Mouse (Mus musculus): Measurements from ENCODE around the gene Pdzd2. TPM values are rescaled to one million over a fixed set of nuclear protein-coding genes. Genes with fewer than 3 reads are reported as not detected.

The Pdzd2 gene
- polyA plus RNA-seq, 1 experiment from 2014 or later, result 14.5 TPM

DNA sequence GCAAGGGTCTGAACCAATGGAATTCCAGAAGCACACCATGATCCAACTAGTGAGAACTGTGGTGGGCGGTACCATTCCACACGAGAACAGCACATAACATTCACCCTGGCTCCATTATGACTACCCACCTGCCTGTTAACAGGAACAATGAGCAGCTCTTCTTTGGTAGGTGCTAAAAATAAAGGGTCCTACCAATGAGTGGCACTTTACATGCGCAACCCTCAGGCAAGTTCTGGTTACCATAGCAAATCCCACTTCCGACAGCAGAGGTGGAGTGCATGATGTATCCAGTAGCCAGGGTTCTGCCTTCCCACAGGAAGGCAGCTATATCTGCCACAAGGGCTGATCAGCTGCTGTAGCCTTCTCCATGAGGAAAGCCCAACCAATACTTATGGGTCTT lies 11.3 kb downstream of the Pdzd2 start:
- Histone ChIP-seq H3K27ac (replicated peaks) (no peak overlapping the region), H3K9ac (no peak overlapping the region), H3K9me3 (no peaks in the 10 kb centered on the region), H3K4me3 (no peak overlapping the region), H3K4me2 (no peak overlapping the region), H3K27me3 (replicated peaks) (no peaks in the 10 kb centered on the region), H3K36me3 (no peaks in the 10 kb centered on the region), H3K4me1 (peaks cover 41% of the 10 kb centered on the region)
- ATAC-seq (ENCODE audit: extremely low read depth, insufficient number of reproducible peaks, low FRiP score, low TSS enrichment), result no peak
- 62% methylated on average over 4 of the region's 4 CpGs for WGBS

- no peak overlapping the region for H3K4me2 ChIP-seq
- 0 out of 2 replicates have a peak overlapping the region, but pooled peaks have one; percentile 41 for H3K27ac ChIP-seq (replicated peaks)
- no peak for ATAC-seq (ENCODE audit: extremely low read depth, insufficient number of reproducible peaks, low FRiP score, low TSS enrichment)
- WGBS, result 30% methylated on average over 5 of the region's 5 CpGs
- H3K27me3 ChIP-seq (replicated peaks), result no peaks in the 10 kb centered on the region
- no peak overlapping the region for H3K9ac ChIP-seq
- no peak overlapping the region for H3K4me3 ChIP-seq
- peaks cover 35% of the 10 kb centered on the region for H3K4me1 ChIP-seq
- no peaks in the 10 kb centered on the region for H3K9me3 ChIP-seq
- peaks cover 7% of the 10 kb centered on the region for H3K36me3 ChIP-seq
Observed at GRCm38 (mm10) chr15:12725256-12725655, 14.5 kb downstream of the Pdzd2 start.

- no peaks in the 10 kb centered on the region for H3K27me3 ChIP-seq (replicated peaks)
- H3K9ac ChIP-seq, result no peak overlapping the region
- no peak overlapping the region for H3K27ac ChIP-seq (replicated peaks)
- peaks cover 45% of the 10 kb centered on the region for H3K4me1 ChIP-seq
- WGBS, result 62% methylated on average over 6 of the region's 6 CpGs
- H3K36me3 ChIP-seq, result peaks cover 7% of the 10 kb centered on the region
- H3K9me3 ChIP-seq, result no peaks in the 10 kb centered on the region
- no peak overlapping the region for H3K4me3 ChIP-seq
- no peak overlapping the region for H3K4me2 ChIP-seq
- ATAC-seq (ENCODE audit: extremely low read depth, insufficient number of reproducible peaks, low FRiP score, low TSS enrichment), result no peak
Observed at GRCm38 (mm10) chr15:12721684-12722500, 17.8 kb downstream of the Pdzd2 start.

- H3K27me3 ChIP-seq (replicated peaks), result no peaks in the 10 kb centered on the region
- H3K36me3 ChIP-seq, result peaks cover 7% of the 10 kb centered on the region
- H3K9ac ChIP-seq, result no peak overlapping the region
- H3K4me1 ChIP-seq, result peaks cover 46% of the 10 kb centered on the region
- no peaks in the 10 kb centered on the region for H3K9me3 ChIP-seq
- no peak for ATAC-seq (ENCODE audit: extremely low read depth, insufficient number of reproducible peaks, low FRiP score, low TSS enrichment)
- H3K4me2 ChIP-seq, result no peak overlapping the region
- H3K4me3 ChIP-seq, result no peak overlapping the region
- WGBS, result 71% methylated on average over 14 of the region's 14 CpGs
- H3K27ac ChIP-seq (replicated peaks), result no peak overlapping the region
Observed at GRCm38 (mm10) chr15:12718819-12719218, 20.9 kb downstream of the Pdzd2 start.

- no peak for ATAC-seq (ENCODE audit: extremely low read depth, insufficient number of reproducible peaks, low FRiP score, low TSS enrichment)
- H3K4me3 ChIP-seq, result no peak overlapping the region
- WGBS, result 83% methylated on average over 3 of the region's 3 CpGs
- H3K4me1 ChIP-seq, result peaks cover 44% of the 10 kb centered on the region
- H3K27ac ChIP-seq (replicated peaks), result no peak overlapping the region
- no peak overlapping the region for H3K9ac ChIP-seq
- no peaks in the 10 kb centered on the region for H3K9me3 ChIP-seq
- no peaks in the 10 kb centered on the region for H3K27me3 ChIP-seq (replicated peaks)
- H3K36me3 ChIP-seq, result peaks cover 7% of the 10 kb centered on the region
- no peak overlapping the region for H3K4me2 ChIP-seq
Observed at GRCm38 (mm10) chr15:12717410-12717809, 22.3 kb downstream of the Pdzd2 start.

GRCm38 (mm10) chr15:12716881-12717280 lies 22.8 kb downstream of the Pdzd2 start:
- H3K4me1 ChIP-seq, result peaks cover 39% of the 10 kb centered on the region
- no peak overlapping the region for H3K27ac ChIP-seq (replicated peaks)
- no peaks in the 10 kb centered on the region for H3K9me3 ChIP-seq
- H3K27me3 ChIP-seq (replicated peaks), result no peaks in the 10 kb centered on the region
- 75% methylated on average over 8 of the region's 8 CpGs for WGBS
- ATAC-seq (ENCODE audit: extremely low read depth, insufficient number of reproducible peaks, low FRiP score, low TSS enrichment), result no peak
- H3K4me2 ChIP-seq, result no peak overlapping the region
- peaks cover 7% of the 10 kb centered on the region for H3K36me3 ChIP-seq
- no peak overlapping the region for H3K4me3 ChIP-seq
- H3K9ac ChIP-seq, result no peak overlapping the region

DNA sequence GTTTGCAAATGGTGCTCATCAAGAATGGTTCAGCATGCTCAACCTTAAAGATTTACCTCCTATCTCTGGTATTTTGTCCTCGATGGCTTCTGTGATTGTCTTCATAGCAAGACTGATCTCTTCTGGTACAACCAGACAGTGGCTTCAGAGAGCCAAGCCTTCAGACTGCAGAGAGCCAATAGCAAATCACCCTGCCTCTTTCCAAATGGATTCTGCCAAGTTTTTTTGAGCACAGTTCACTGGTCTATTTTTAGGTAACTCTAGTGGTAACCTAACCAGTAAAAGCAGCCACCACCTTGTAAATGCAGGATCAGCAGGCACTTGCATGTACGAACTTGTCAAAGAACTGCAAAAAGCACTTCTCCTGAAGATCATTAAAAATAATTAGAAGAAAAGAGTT lies 25.4 kb downstream of the Pdzd2 start:
- 39% methylated on average over 2 of the region's 2 CpGs for WGBS
- no peak for ATAC-seq (ENCODE audit: extremely low read depth, insufficient number of reproducible peaks, low FRiP score, low TSS enrichment)
- Histone ChIP-seq H3K36me3 (peaks cover 11% of the 10 kb centered on the region), H3K27me3 (replicated peaks) (no peaks in the 10 kb centered on the region), H3K4me2 (0 out of 2 replicates have a peak overlapping the region, but pooled peaks have one; percentile 13), H3K4me3 (no peak overlapping the region), H3K9ac (no peak overlapping the region), H3K27ac (replicated peaks) (peak overlapping the region; percentile 73), H3K9me3 (0 out of 2 replicates have a peak, but pooled peaks cover 3% of the 10 kb centered on the region), H3K4me1 (peaks cover 35% of the 10 kb centered on the region)

- Histone ChIP-seq H3K36me3 (peaks cover 11% of the 10 kb centered on the region), H3K27me3 (replicated peaks) (no peaks in the 10 kb centered on the region), H3K9me3 (0 out of 2 replicates have a peak, but pooled peaks cover 3% of the 10 kb centered on the region), H3K27ac (replicated peaks) (no peak overlapping the region), H3K9ac (no peak overlapping the region), H3K4me2 (no peak overlapping the region), H3K4me1 (peaks cover 29% of the 10 kb centered on the region), H3K4me3 (no peak overlapping the region)
- WGBS, result 73% methylated on average over 2 of the region's 2 CpGs
- ATAC-seq (ENCODE audit: extremely low read depth, insufficient number of reproducible peaks, low FRiP score, low TSS enrichment), result no peak
Observed at GRCm38 (mm10) chr15:12713216-12713615, 26.5 kb downstream of the Pdzd2 start.

DNA sequence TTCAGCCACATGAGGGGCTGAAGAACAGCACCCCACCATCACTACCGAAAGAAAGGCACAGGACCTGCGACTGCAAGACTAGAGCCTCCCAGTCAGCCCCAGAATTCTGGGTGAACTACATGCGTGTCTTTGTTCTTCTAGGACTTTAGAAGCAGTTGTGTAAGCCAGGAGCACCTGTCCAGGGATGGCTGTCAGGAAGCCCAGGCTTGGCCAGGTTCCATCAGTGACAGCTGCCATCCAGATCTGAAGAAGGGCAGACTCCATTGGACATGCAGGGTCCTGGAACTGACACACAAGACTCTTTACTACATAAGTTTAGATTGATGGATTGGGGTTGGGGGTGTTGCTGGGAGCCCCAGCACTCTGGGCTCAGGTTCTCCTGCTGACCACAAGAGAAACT lies 29.7 kb downstream of the Pdzd2 start:
- no peak for ATAC-seq (ENCODE audit: extremely low read depth, insufficient number of reproducible peaks, low FRiP score, low TSS enrichment)
- 90% methylated on average over 3 of the region's 3 CpGs for WGBS
- 0 out of 2 replicates have a peak, but pooled peaks cover 3% of the 10 kb centered on the region for H3K9me3 ChIP-seq
- H3K27me3 ChIP-seq (replicated peaks), result no peaks in the 10 kb centered on the region
- peaks cover 32% of the 10 kb centered on the region for H3K4me1 ChIP-seq
- no peak overlapping the region for H3K4me2 ChIP-seq
- H3K36me3 ChIP-seq, result peaks cover 11% of the 10 kb centered on the region
- no peak overlapping the region for H3K9ac ChIP-seq
- no peak overlapping the region for H3K27ac ChIP-seq (replicated peaks)
- H3K4me3 ChIP-seq, result no peak overlapping the region

DNA sequence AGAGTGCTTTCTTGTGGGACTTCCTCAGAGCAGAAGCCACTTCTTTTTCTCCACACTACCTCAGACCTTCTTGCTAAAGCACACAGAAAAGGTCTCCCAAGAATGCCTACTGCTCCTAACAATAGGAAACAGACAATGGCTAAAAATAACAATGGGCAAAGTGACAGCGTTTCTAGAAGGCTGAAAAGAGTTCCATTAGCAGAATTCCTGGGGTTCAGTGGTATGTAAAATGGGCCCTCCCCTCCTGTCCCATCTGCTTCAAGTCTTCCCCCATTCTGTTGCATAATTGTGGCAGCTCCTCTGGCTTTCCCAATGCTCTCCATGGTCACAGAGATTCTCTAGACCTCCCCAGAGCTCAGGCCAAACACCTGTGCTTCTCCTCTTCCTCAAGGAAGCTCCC lies 31.4 kb downstream of the Pdzd2 start:
- ATAC-seq (ENCODE audit: extremely low read depth, insufficient number of reproducible peaks, low FRiP score, low TSS enrichment), result no peak
- 0 out of 2 replicates have a peak overlapping the region, but pooled peaks have one; percentile 33 for H3K9ac ChIP-seq
- H3K9me3 ChIP-seq, result 0 out of 2 replicates have a peak, but pooled peaks cover 3% of the 10 kb centered on the region
- peaks cover 18% of the 10 kb centered on the region for H3K4me1 ChIP-seq
- no peak overlapping the region for H3K27ac ChIP-seq (replicated peaks)
- H3K36me3 ChIP-seq, result peaks cover 11% of the 10 kb centered on the region
- H3K4me3 ChIP-seq, result no peak overlapping the region
- no peak overlapping the region for H3K4me2 ChIP-seq
- no peaks in the 10 kb centered on the region for H3K27me3 ChIP-seq (replicated peaks)
- WGBS, result 28% methylated on average over 1 of the region's 1 CpGs

- 50% methylated on average over 3 of the region's 3 CpGs for WGBS
- no peak for ATAC-seq (ENCODE audit: extremely low read depth, insufficient number of reproducible peaks, low FRiP score, low TSS enrichment)
Observed at GRCm38 (mm10) chr15:12706902-12707301, 32.8 kb downstream of the Pdzd2 start.

GRCm38 (mm10) chr15:12700367-12700766 lies 39.4 kb downstream of the Pdzd2 start:
- Histone ChIP-seq H3K4me3 (no peak overlapping the region), H3K27ac (replicated peaks) (no peak overlapping the region), H3K27me3 (replicated peaks) (no peaks in the 10 kb centered on the region), H3K4me2 (no peak overlapping the region), H3K4me1 (0 out of 2 replicates have a peak, but pooled peaks cover 4% of the 10 kb centered on the region), H3K9me3 (no peaks in the 10 kb centered on the region), H3K36me3 (no peaks in the 10 kb centered on the region), H3K9ac (no peak overlapping the region)
- no peak for ATAC-seq (ENCODE audit: extremely low read depth, insufficient number of reproducible peaks, low FRiP score, low TSS enrichment)
- WGBS, result 47% methylated on average over 9 of the region's 9 CpGs

More at GRCm38 (mm10) chr15:12706902-12707301, 32.8 kb downstream of the Pdzd2 start:
- H3K36me3 ChIP-seq, result peaks cover 11% of the 10 kb centered on the region
- no peak overlapping the region for H3K27ac ChIP-seq (replicated peaks)
- 0 out of 2 replicates have a peak, but pooled peaks cover 3% of the 10 kb centered on the region for H3K9me3 ChIP-seq
- peaks cover 18% of the 10 kb centered on the region for H3K4me1 ChIP-seq
- no peak overlapping the region for H3K4me3 ChIP-seq
- no peak overlapping the region for H3K4me2 ChIP-seq
- H3K9ac ChIP-seq, result no peak overlapping the region
- no peaks in the 10 kb centered on the region for H3K27me3 ChIP-seq (replicated peaks)

Measured in heart, embryonic 13.5 days (tissue).